Mouse (Mus musculus): ENCODE measurements around the gene Rlbp1. TPM values are rescaled to one million over a fixed set of nuclear protein-coding genes. Genes with fewer than 3 reads are reported as not detected.

The Rlbp1 gene
- 43.0 and 50.9 TPM in 2 replicates for polyA plus RNA-seq (2012; rRNA removed)

GRCm38 (mm10) chr7:79386422-79387133 is at the start of gene Rlbp1:
Gene Rlbp1, minus strand, starts transcription at chr7:79387048.

GRCm38 (mm10) chr7:79391883-79392649 is 5.2 kb upstream of the Rlbp1 start, which contains the start of gene Fanci:
Gene Fanci, plus strand, starts transcription at chr7:79391929.

Other genes starting within 250 kb of the Rlbp1 start
- 173 and 184 TPM in 2 replicates for gene Mfge8, start 238.0 kb downstream of the Rlbp1 start, polyA plus RNA-seq (2012; rRNA removed)
- 18.5 and 19.8 TPM in 2 replicates for gene Abhd2, start 113.8 kb downstream of the Rlbp1 start, polyA plus RNA-seq (2012; rRNA removed)
- 1.6 and 2.1 TPM in 2 replicates for gene Fanci, start 4.9 kb upstream of the Rlbp1 start, polyA plus RNA-seq (2012; rRNA removed)
- gene Polg, start 79.3 kb upstream of the Rlbp1 start, polyA plus RNA-seq (2012; rRNA removed): 51.4 and 51.5 TPM in 2 replicates
- gene Rhcg, start 230.6 kb upstream of the Rlbp1 start, polyA plus RNA-seq (2012; rRNA removed): 2.8 and 3.4 TPM in 2 replicates